Mouse (Mus musculus): ENCODE measurements at regions not wholly inside any gene's neighbourhood (a gene's known extent, or its start where the extent isn't known, plus 50 kb on each side); places are given as distances from the start of the nearest gene placed in this dataset.

GRCm38 (mm10) chr14:61810836-61811235 lies 203.6 kb downstream of the Kcnrg start:
- CTCF ChIA-PET: no interaction called here

GRCm38 (mm10) chr14:61817711-61818110 lies 210.5 kb downstream of the Kcnrg start:
- CTCF ChIA-PET: interaction anchor here (0.5 kb wide), 1 partner anchor 134 kb away, joined by 12 read pairs; no protein-coding TSS in a partner anchor

GRCm38 (mm10) chr14:61818365-61818764 lies 211.1 kb downstream of the Kcnrg start:
- CTCF ChIA-PET: no interaction called here

- CTCF ChIA-PET: no interaction called here
These were observed 212.0 kb downstream of the Kcnrg start for GRCm38 (mm10) chr14:61819251-61819650.

- CTCF ChIA-PET: no interaction called here
These were observed 227.2 kb downstream of the Kcnrg start for GRCm38 (mm10) chr14:61834291-61834936.

- CTCF ChIA-PET: interaction anchor here (0.6 kb wide), 2 partner anchors 396 to 1718 kb away, joined by 3 to 5 read pairs; partner anchors contain the start of gene Kpna3
These were observed 228.5 kb downstream of the Kcnrg start for GRCm38 (mm10) chr14:61835729-61836128.

- CTCF ChIA-PET: interaction anchor here (0.6 kb wide), 4 partner anchors 155 to 1719 kb away, joined by 3 to 5 read pairs (median 4); partner anchors contain the start of gene Kpna3
These were observed 229.0 kb downstream of the Kcnrg start for GRCm38 (mm10) chr14:61836231-61836630.

- CTCF ChIA-PET: interaction anchor here (0.6 kb wide), 1 partner anchor 155 kb away, joined by 4 read pairs; no protein-coding TSS in a partner anchor
These were observed 229.7 kb downstream of the Kcnrg start for GRCm38 (mm10) chr14:61836965-61837364.

GRCm38 (mm10) chr14:61837851-61838250 lies 230.6 kb downstream of the Kcnrg start:
- CTCF ChIA-PET: interaction anchor here (0.7 kb wide), 1 partner anchor 160 kb away, joined by 3 read pairs; no protein-coding TSS in a partner anchor

GRCm38 (mm10) chr14:61842476-61842875 lies 235.2 kb downstream of the Kcnrg start:
- CTCF ChIA-PET: no interaction called here

GRCm38 (mm10) chr14:61846441-61846840 lies 239.2 kb downstream of the Kcnrg start:
- CTCF ChIA-PET: no interaction called here

GRCm38 (mm10) chr14:61850244-61850643 lies 243.0 kb downstream of the Kcnrg start:
- CTCF ChIA-PET: no interaction called here

GRCm38 (mm10) chr14:61857616-61858015 lies 250.4 kb downstream of the Kcnrg start:
- CTCF ChIA-PET: no interaction called here

GRCm38 (mm10) chr14:61860688-61861087 lies 253.4 kb downstream of the Kcnrg start:
- CTCF ChIA-PET: no interaction called here

GRCm38 (mm10) chr14:61861357-61861958 lies 254.2 kb downstream of the Kcnrg start:
- CTCF ChIA-PET: interaction anchor here (0.5 kb wide), 1 partner anchor 1231 kb away, joined by 3 read pairs; no protein-coding TSS in a partner anchor

GRCm38 (mm10) chr14:61862931-61863330 lies 255.7 kb downstream of the Kcnrg start:
- CTCF ChIA-PET: interaction anchor here (0.6 kb wide), 1 partner anchor 213 kb away, joined by 4 read pairs; no protein-coding TSS in a partner anchor

GRCm38 (mm10) chr14:61863475-61863874 lies 256.2 kb downstream of the Kcnrg start:
- CTCF ChIA-PET: no interaction called here

- CTCF ChIA-PET: no interaction called here
These were observed 259.4 kb downstream of the Kcnrg start for GRCm38 (mm10) chr14:61866532-61867268.

- CTCF ChIA-PET: no interaction called here
These were observed 266.9 kb downstream of the Kcnrg start for GRCm38 (mm10) chr14:61874206-61874605.

- CTCF ChIA-PET: no interaction called here
These were observed 272.2 kb downstream of the Kcnrg start for GRCm38 (mm10) chr14:61879416-61879815.

GRCm38 (mm10) chr14:61880514-61881259 lies 273.4 kb downstream of the Kcnrg start:
- CTCF ChIA-PET: no interaction called here
